Mouse (Mus musculus) c-Kit-positive CD71-negative TER-119-negative erythroid progenitor cells, embryonic 14.5 days (primary cell): Measurements from ENCODE around the gene Macf1.

ENCODE experiments used
- DNase-seq: peaks from one replicate; pipeline ENCODE4 v3.0.0-alpha.2; 2013; ENCODE audit warnings: low read depth

Gene Macf1

GRCm38 (mm10) chr4:123594381-123594806 is 89.8 kb downstream of the Macf1 start:
- DNase-seq: no peak

DNA sequence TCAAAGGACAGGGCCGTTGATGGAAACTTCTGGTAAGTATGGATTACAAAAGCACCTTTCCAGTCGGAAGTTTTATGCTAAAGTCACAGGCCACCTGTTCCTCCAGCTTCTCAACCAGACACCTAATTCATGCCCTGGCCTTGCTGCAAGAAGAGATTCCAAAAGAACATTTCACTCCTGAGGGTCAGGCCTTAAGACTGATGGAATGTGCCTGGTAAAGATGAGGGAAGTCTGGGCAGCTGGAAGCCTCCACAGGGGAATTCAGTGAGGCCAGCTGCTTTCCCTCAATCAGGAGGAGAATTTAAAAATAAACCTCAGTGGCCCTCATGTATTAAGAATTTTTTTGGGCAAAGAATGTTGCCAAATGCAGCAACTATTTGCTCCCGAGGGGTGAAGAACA is 90.5 kb downstream of the Macf1 start:
- DNase-seq: no peak

GRCm38 (mm10) chr4:123592046-123592445 is 92.1 kb downstream of the Macf1 start:
- DNase-seq: no peak

DNA sequence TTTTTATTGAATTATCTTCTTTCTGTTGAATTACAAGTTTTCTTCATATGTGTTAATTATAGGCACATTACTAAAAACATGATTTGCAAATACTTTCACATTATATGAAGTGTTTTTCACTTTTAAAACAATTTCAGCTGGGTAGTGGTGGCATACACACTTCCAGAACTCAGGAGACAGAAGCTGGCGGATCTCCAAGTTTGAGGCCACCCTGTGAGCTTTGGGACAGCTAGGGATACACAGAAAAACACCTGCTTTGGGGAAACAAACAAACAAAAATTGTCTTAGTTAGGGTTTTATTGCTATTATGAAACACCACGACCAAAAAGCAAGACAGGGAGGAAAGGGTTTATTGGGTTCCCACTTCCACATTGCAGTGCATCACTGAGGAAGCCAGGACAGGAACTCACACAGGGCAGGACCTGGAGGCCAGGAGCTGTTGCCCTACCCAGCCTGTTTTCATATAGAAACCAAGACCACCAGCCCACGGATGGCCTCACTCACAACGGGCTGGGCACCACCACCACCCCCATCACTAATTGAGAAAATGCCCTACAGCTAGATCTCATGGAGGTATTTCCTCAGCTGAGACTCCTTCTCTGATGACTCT is 93.0 kb downstream of the Macf1 start:
- no peak for DNase-seq

- no peak for DNase-seq
These were observed 94.7 kb downstream of the Macf1 start for GRCm38 (mm10) chr4:123589496-123589895.

DNA sequence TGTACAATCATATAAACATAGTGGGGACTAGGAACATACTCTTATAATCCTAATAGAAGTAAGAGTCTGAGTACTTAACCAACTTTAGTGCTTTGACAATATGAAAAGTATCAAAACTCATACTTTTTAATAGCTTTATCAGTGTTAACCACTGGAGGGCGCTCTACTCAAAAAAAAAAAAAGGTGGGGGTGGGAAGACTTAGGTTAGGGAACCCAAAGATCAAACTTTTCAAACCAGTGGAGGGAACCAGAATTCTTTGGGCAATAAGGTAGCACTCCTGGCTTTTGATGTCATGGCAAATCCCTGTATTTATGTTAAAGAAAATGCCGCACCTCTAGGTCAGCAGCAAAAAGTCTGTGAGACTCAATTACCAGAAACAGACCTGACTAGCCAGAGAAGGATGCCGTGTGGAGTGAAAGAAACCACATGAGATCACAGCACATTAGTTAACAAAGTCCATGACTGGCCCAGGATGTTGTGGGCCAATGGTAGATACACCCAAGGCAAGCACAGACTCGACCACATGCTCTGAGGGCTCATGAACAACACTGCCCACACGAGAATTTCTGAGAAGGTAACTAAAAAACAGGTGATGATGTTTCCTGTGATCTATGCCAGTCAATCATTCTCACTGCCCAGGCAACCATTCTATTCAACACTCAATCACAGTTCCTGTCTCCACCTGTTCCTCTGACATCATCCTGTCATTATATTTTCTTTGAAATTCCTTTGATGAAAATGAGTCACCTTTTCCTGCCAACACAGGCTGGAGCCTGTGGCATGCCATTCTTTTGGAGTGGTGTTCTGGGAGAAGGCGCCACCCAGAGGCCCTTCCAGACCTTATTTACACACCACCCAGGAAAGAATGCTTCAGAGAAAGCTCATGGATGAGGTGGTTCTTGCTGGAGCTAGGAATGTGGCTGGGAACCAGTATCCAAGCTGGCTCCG is 95.5 kb downstream of the Macf1 start:
- no peak for DNase-seq

DNA sequence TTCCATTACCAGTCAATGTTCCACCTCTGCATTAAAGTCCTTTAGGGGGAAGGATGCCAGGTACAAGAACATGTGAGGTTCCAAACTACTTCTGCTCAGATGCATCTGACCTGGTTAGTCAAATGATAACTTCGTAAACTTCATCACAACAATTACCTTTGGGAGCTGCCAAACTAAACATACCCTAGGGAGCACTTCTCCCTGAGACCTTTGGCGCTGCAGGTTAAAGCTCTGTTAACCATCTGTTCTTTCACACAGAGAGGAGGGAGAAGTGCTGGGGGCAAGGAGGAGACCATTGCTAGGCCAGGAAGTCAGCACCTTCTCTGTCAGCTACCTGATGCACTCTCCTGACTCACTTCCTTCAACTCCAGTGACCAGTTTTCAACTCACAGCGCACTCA is 96.5 kb downstream of the Macf1 start:
- no peak for DNase-seq

DNA sequence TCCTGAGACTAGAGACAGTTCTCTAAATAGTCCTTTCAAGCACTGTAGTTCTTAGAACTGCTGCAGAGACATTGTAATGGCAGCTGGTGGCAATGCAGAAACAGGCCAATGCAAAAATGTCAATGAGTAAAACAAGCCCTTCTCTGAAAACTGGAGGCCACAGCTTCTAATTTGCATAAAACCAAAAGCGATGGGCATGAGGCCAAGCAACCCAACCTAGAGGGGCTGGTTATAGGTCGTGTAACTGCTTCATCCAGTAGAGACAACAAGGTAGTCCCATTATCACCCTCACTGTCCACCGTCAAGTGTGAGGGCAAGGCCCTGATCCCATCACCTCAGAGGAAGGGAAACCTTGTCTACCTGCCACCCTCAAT is 99.5 kb downstream of the Macf1 start:
- DNase-seq: no peak

GRCm38 (mm10) chr4:123584084-123584719 is 100.0 kb downstream of the Macf1 start:
- DNase-seq: no peak

GRCm38 (mm10) chr4:123577469-123578088 is 106.6 kb downstream of the Macf1 start:
- no peak for DNase-seq

GRCm38 (mm10) chr4:123572434-123573336 is 111.5 kb downstream of the Macf1 start:
- no peak for DNase-seq

- DNase-seq: no peak
These were observed 112.3 kb downstream of the Macf1 start for GRCm38 (mm10) chr4:123571869-123572268.

GRCm38 (mm10) chr4:123565291-123565861 is 118.8 kb downstream of the Macf1 start:
- DNase-seq: no peak

DNA sequence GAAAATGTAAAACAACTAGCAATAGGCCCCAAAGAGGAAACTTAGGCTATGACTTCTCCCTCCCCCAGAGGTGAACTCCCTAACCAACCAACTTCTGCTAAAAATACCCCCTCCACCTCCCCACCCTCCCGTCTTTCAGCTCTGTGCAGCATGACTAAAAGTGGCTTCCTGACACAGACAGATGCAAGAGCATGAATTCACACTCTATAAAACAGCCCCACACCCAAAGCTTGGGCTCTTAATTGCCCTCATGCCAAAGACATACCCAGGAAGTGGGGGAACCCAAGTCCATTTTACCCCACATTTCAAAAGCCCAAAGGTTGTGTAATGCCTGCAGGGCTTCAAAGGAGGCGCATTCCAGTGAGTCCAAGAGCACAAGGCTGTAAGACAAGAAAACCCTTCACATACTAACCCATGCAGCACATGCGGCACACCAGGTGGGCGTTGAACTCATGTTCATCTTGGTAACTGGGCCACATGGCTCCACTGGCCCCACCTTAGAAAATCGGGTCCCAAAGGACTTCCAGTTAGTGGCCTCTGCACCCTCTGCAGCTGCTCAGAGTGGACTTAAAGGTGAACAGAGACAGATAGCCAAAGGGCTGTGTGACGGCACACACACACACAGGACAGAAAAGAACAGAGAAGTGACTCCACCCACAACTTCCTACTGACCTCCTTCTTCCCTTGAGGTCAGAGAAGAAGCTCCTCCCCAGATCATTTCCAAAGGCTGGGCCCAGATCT is 119.9 kb downstream of the Macf1 start:
- no peak for DNase-seq

- no peak for DNase-seq
These were observed 121.9 kb downstream of the Macf1 start for GRCm38 (mm10) chr4:123562177-123562815.

DNA sequence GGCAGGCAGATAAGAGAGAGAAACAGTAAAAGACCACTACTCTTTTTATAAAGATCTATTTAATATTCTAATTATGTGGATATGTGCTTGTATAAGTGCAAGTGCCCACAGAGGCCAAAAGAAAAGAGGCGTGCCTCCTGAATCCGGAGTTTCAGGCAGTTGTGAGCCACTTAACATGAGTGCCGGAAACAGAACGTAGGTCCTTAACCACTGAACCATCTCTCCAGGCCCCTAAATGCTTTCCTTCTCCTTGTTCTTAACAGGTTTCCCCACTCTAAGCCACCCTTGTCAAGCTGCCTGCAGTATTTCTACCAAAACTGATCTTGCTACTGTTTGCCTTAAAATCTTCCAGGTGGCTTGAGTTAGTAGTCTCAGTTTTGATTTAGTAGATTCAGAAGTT is 123.3 kb downstream of the Macf1 start:
- no peak for DNase-seq

DNA sequence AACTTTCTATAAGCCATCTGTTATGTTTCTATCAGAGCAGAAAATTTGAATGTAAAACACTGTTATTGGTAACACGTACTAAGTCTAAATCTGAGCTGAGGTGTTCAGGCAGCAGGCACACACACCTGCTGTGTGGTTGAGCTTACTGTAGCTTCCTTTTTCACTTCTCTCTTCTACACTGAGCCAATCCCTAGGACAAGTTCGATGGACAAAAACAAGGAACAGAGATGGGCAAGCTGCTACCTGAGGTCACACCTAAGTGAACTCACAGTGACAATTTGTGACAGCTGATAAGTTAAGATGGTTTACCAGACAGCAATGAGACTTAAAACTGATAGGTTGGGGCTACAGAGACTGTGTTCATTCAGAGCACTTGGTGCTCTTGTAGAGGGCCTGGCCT is 125.7 kb downstream of the Macf1 start:
- no peak for DNase-seq

DNA sequence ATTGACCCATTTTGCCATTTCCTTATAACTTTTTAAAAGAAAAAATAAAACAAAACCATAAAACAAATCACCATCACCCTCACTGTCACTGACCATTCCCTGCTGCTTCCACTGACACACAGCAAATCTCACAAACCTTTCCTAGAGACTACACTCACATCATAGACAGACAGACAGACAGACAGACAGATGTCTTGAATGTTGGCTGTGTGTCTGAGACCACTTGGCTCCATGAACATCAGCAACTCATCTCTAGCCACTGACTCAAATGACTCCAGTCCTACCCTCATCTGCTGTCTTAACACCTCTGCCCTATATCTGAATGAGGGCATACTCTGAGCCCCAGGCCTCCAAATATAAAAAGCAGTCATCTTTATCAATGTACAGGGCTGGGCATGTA is 128.9 kb downstream of the Macf1 start:
- no peak for DNase-seq

DNA sequence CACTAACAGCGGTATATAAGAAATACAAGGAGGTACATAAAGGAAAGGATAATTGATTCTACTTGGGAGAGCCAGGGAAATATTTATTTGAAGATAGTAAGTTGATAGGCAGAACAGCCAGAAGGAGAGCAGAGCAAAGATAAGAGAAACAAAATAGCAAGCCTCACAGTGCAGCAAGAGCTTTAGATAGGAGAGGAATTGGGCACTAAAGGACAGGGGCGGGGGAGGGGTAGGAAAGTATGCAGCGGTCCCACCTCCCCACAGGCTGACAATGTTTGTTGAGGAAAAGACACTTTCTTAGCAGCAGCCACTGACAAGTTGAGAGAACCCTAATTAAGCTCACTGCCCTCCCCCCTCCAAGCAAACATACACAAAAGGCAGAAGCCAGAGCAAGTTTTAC is 131.5 kb downstream of the Macf1 start:
- DNase-seq: no peak

- DNase-seq: no peak
These were observed 135.8 kb downstream of the Macf1 start for GRCm38 (mm10) chr4:123548317-123548716.
